Mouse (Mus musculus): ENCODE data around the gene Cdkal1. TPM values are rescaled to one million over a fixed set of nuclear protein-coding genes. Genes with fewer than 3 reads are reported as not detected.

Cdkal1 gene
- polyA plus RNA-seq, 2 experiments, result 10.8 to 29.8 TPM

- Histone ChIP-seq H3K27me3 (ENCODE audit: control insufficient read depth, insufficient read depth, low read length) (no peaks in the 10 kb centered on the region), H3K4me3 (replicated peaks; ENCODE audit: low read length) (no peak overlapping the region), H3K27ac (replicated peaks; ENCODE audit: low read depth, low read length) (no peak overlapping the region), H3K4me1 (ENCODE audit: control insufficient read depth, insufficient read depth, low read length) (no peaks in the 10 kb centered on the region), H3K36me3 (ENCODE audit: control insufficient read depth, insufficient read depth, low read length) (no peaks in the 10 kb centered on the region), H3K9ac (ENCODE audit: low read depth, low read length, severe bottlenecking) (no peak overlapping the region), H3K9me3 (ENCODE audit: control insufficient read depth, low read length) (no peaks in the 10 kb centered on the region), H3K4me2 (replicated peaks; ENCODE audit: low read depth, low read length, severe bottlenecking) (no peak overlapping the region)
- no peak for TF ChIP-seq POLR2A (IDR thresholded peaks at IDR 0.05; ENCODE audit: borderline replicate concordance, extremely low read depth, insufficient read depth, insufficient read length)
- WGBS, result 89% methylated on average over 3 of the region's 3 CpGs
- ATAC-seq (ENCODE audit: low FRiP score, low read depth) (no peak), DNase-seq (ENCODE audit: low spot score) (no peak)
These were observed 507.1 kb downstream of the Cdkal1 start for GRCm38 (mm10) chr13:29348331-29348730.

- no peaks in the 10 kb centered on the region for H3K4me1 ChIP-seq (ENCODE audit: control insufficient read depth, insufficient read depth, low read length)
- H3K4me2 ChIP-seq (replicated peaks; ENCODE audit: low read depth, low read length, severe bottlenecking), result no peak overlapping the region
- H3K4me3 ChIP-seq (replicated peaks; ENCODE audit: low read length), result no peak overlapping the region
- DNase-seq (ENCODE audit: low spot score) (no peak), ATAC-seq (ENCODE audit: low FRiP score, low read depth) (no peak)
- no peaks in the 10 kb centered on the region for H3K27me3 ChIP-seq (ENCODE audit: control insufficient read depth, insufficient read depth, low read length)
- H3K36me3 ChIP-seq (ENCODE audit: control insufficient read depth, insufficient read depth, low read length), result no peaks in the 10 kb centered on the region
- no peaks in the 10 kb centered on the region for H3K9me3 ChIP-seq (ENCODE audit: control insufficient read depth, low read length)
- no peak for TF ChIP-seq POLR2A (IDR thresholded peaks at IDR 0.05; ENCODE audit: borderline replicate concordance, extremely low read depth, insufficient read depth, insufficient read length)
- H3K27ac ChIP-seq (replicated peaks; ENCODE audit: low read depth, low read length), result no peak overlapping the region
- WGBS, result 78% methylated on average over 6 of the region's 6 CpGs
- no peak overlapping the region for H3K9ac ChIP-seq (ENCODE audit: low read depth, low read length, severe bottlenecking)
These were observed 522.6 kb downstream of the Cdkal1 start for GRCm38 (mm10) chr13:29332640-29333412.

- TF ChIP-seq POLR2A (IDR thresholded peaks at IDR 0.05; ENCODE audit: borderline replicate concordance, extremely low read depth, insufficient read depth, insufficient read length), result no peak
- WGBS, result 73% methylated on average over 4 of the region's 4 CpGs
- no peak for DNase-seq (ENCODE audit: low spot score)
- H3K36me3 ChIP-seq (ENCODE audit: control insufficient read depth, insufficient read depth, low read length), result 0 out of 2 replicates have a peak, but pooled peaks cover 5% of the 10 kb centered on the region
- no peak for ATAC-seq (ENCODE audit: low FRiP score, low read depth)
- H3K27ac ChIP-seq (replicated peaks; ENCODE audit: low read depth, low read length), result no peak overlapping the region
- no peaks in the 10 kb centered on the region for H3K4me1 ChIP-seq (ENCODE audit: control insufficient read depth, insufficient read depth, low read length)
- no peak overlapping the region for H3K4me2 ChIP-seq (replicated peaks; ENCODE audit: low read depth, low read length, severe bottlenecking)
- H3K4me3 ChIP-seq (replicated peaks; ENCODE audit: low read length), result no peak overlapping the region
- no peaks in the 10 kb centered on the region for H3K27me3 ChIP-seq (ENCODE audit: control insufficient read depth, insufficient read depth, low read length)
- H3K9me3 ChIP-seq (ENCODE audit: control insufficient read depth, low read length), result no peaks in the 10 kb centered on the region
- H3K9ac ChIP-seq (ENCODE audit: low read depth, low read length, severe bottlenecking), result no peak overlapping the region
These were observed 529.5 kb downstream of the Cdkal1 start for GRCm38 (mm10) chr13:29325946-29326345.

DNA sequence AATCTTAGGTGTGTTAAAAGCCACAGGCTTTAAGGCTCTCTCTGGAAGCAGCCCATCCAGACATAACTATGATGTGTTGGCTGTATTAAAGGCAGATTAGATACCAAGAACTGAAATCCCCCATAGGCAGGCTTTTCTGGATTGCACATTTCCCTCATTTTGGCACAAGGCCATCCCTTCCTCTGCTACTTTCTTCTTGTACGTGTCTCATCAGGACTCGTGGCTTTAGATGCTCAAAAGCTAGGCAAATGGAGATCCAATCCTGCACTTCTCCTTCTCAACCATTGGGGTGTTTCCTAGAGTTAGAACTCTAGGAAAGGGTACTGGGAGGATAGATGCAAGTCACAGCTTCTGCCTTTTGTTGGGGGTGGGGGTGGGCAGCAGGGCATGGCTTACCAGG lies 535.1 kb downstream of the Cdkal1 start:
- Histone ChIP-seq H3K4me3 (replicated peaks; ENCODE audit: low read length) (no peak overlapping the region), H3K4me1 (ENCODE audit: control insufficient read depth, insufficient read depth, low read length) (no peaks in the 10 kb centered on the region), H3K9me3 (ENCODE audit: control insufficient read depth, low read length) (no peaks in the 10 kb centered on the region), H3K27ac (replicated peaks; ENCODE audit: low read depth, low read length) (no peak overlapping the region), H3K4me2 (replicated peaks; ENCODE audit: low read depth, low read length, severe bottlenecking) (no peak overlapping the region), H3K27me3 (ENCODE audit: control insufficient read depth, insufficient read depth, low read length) (no peaks in the 10 kb centered on the region), H3K9ac (ENCODE audit: low read depth, low read length, severe bottlenecking) (no peak overlapping the region), H3K36me3 (ENCODE audit: control insufficient read depth, insufficient read depth, low read length) (0 out of 2 replicates have a peak, but pooled peaks cover under 1% of the 10 kb centered on the region)
- 44% methylated on average over 2 of the region's 2 CpGs for WGBS
- DNase-seq (ENCODE audit: low spot score) (peak; percentile 52), ATAC-seq (ENCODE audit: low FRiP score, low read depth) (no peak)
- no peak for TF ChIP-seq POLR2A (IDR thresholded peaks at IDR 0.05; ENCODE audit: borderline replicate concordance, extremely low read depth, insufficient read depth, insufficient read length)

- Histone ChIP-seq H3K27ac (replicated peaks; ENCODE audit: low read depth, low read length) (no peak overlapping the region), H3K4me2 (replicated peaks; ENCODE audit: low read depth, low read length, severe bottlenecking) (no peak overlapping the region), H3K36me3 (ENCODE audit: control insufficient read depth, insufficient read depth, low read length) (no peaks in the 10 kb centered on the region), H3K27me3 (ENCODE audit: control insufficient read depth, insufficient read depth, low read length) (no peaks in the 10 kb centered on the region), H3K4me3 (replicated peaks; ENCODE audit: low read length) (no peak overlapping the region), H3K9ac (ENCODE audit: low read depth, low read length, severe bottlenecking) (no peak overlapping the region), H3K9me3 (ENCODE audit: control insufficient read depth, low read length) (no peaks in the 10 kb centered on the region), H3K4me1 (ENCODE audit: control insufficient read depth, insufficient read depth, low read length) (no peaks in the 10 kb centered on the region)
- DNase-seq (ENCODE audit: low spot score) (no peak), ATAC-seq (ENCODE audit: low FRiP score, low read depth) (no peak)
- no peak for TF ChIP-seq POLR2A (IDR thresholded peaks at IDR 0.05; ENCODE audit: borderline replicate concordance, extremely low read depth, insufficient read depth, insufficient read length)
- 94% methylated on average over 1 of the region's 1 CpGs for WGBS
These were observed 537.8 kb downstream of the Cdkal1 start for GRCm38 (mm10) chr13:29317703-29318102.

All from limb, embryonic 14.5 days (tissue).